Mouse (Mus musculus) frontal cortex, postnatal 14 days (tissue): ENCODE data around the gene Hfm1.

Experiments used
- DNase-seq, 2 experiments: peaks; one replicate each; pipeline ENCODE4 v3.0.0; 2022; ENCODE audit warnings: low spot score in 2 of 2

The Hfm1 gene

GRCm38 (mm10) chr5:106843906-106844305 is 82.2 kb downstream of the Hfm1 start:
- no peak for DNase-seq

GRCm38 (mm10) chr5:106833025-106833424 is 93.1 kb downstream of the Hfm1 start:
- DNase-seq: no peak

GRCm38 (mm10) chr5:106831401-106831800 is 94.7 kb downstream of the Hfm1 start:
- no peak for DNase-seq

- no peak for DNase-seq
Observed at GRCm38 (mm10) chr5:106830775-106831174, 95.3 kb downstream of the Hfm1 start.

GRCm38 (mm10) chr5:106826740-106827139 is 99.4 kb downstream of the Hfm1 start:
- no peak for DNase-seq

GRCm38 (mm10) chr5:106826044-106826443 is 100.1 kb downstream of the Hfm1 start:
- no peak for DNase-seq

- DNase-seq: peak; percentile 12 to 24
Observed at GRCm38 (mm10) chr5:106825301-106825853, 100.7 kb downstream of the Hfm1 start.

- DNase-seq: no peak
Observed at GRCm38 (mm10) chr5:106824716-106825115, 101.4 kb downstream of the Hfm1 start.

- no peak for DNase-seq
Observed at GRCm38 (mm10) chr5:106819630-106820029, 106.5 kb downstream of the Hfm1 start.

GRCm38 (mm10) chr5:106815923-106816654 is 110.0 kb downstream of the Hfm1 start:
- no peak for DNase-seq

GRCm38 (mm10) chr5:106814611-106815010 is 111.5 kb downstream of the Hfm1 start:
- DNase-seq: no peak

GRCm38 (mm10) chr5:106803094-106803493 is 123.0 kb downstream of the Hfm1 start:
- DNase-seq: peak in 1 of 2 experiments; percentile 32

- peak; percentile 78 to 87 for DNase-seq
Observed at GRCm38 (mm10) chr5:106801886-106802798, 124.0 kb downstream of the Hfm1 start.

GRCm38 (mm10) chr5:106801215-106801863 is 124.8 kb downstream of the Hfm1 start:
- no peak for DNase-seq

GRCm38 (mm10) chr5:106797896-106798295 is 128.2 kb downstream of the Hfm1 start:
- DNase-seq: no peak

- DNase-seq: no peak
Observed at GRCm38 (mm10) chr5:106791241-106791572, 134.9 kb downstream of the Hfm1 start.

GRCm38 (mm10) chr5:106790496-106791240 is 135.5 kb downstream of the Hfm1 start:
- no peak for DNase-seq
